Mouse (Mus musculus) stomach, postnatal 0 days (tissue): ENCODE results near the gene Igsf3.

Source experiments
- CTCF ChIP-seq: IDR thresholded peaks from 2 replicates; pipeline ENCODE4 v1.5.1; 2016; ENCODE audit warnings: antibody characterized with exemption, low read depth, mild to moderate bottlenecking, moderate library complexity
- EP300 ChIP-seq: optimal IDR thresholded peaks from 2 replicates; pipeline ENCODE3; 2016; ENCODE audit warnings: antibody characterized with exemption

DNA sequence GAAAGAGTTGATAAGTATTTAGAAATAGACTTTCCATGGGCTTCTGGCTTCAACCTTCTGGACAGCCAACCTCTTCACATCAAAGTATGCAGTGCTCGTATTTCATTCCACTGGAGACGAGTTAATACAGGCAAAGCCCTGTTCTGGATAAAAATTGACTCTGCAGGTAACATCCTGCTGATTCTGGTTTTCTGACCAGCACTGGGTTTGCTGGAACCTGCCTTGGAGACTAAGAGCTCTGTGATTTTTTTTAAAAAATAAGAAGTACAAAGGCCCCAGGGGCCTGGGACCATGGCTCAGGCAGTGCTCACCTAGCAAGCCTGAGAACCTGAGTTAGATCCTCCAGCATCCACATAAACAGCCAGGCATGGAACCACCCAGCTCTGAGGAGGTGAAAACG is 130.9 kb downstream of the Igsf3 start:
- no peak for TF ChIP-seq CTCF
- TF ChIP-seq EP300 = no peak
